Mouse (Mus musculus): Measurements from ENCODE around the gene Srcap.

- no peak for TF ChIP-seq FOSL1 (IDR thresholded peaks at IDR 0.05; ENCODE audit: insufficient read depth, low read length, poor library complexity, severe bottlenecking)
- TF ChIP-seq MYOD1 (IDR thresholded peaks at IDR 0.05; ENCODE audit: control insufficient read depth, insufficient read length, low read depth) = no peak
- TF ChIP-seq CTCF (IDR thresholded peaks at IDR 0.05; ENCODE audit: control insufficient read depth, insufficient read depth, insufficient read length) = no peak
- TF ChIP-seq CEBPB (IDR thresholded peaks at IDR 0.05; ENCODE audit: low read depth) = no peak
- TF ChIP-seq USF1 (IDR thresholded peaks at IDR 0.05; ENCODE audit: low read depth) = no peak
- no peak for TF ChIP-seq MAX (IDR thresholded peaks at IDR 0.05)
- no peak for TF ChIP-seq MYOG (IDR thresholded peaks at IDR 0.05; ENCODE audit: control insufficient read depth, extremely low read depth, insufficient read length)
Measured at GRCm38 (mm10) chr7:127472060-127472459, 39.7 kb upstream of the Srcap start.

Measured in C2C12 (cell line).